Mouse (Mus musculus): ENCODE measurements around the gene Glb1. TPM values are rescaled to one million over a fixed set of nuclear protein-coding genes. Genes with fewer than 3 reads are reported as not detected.

Glb1 gene
- polyA plus RNA-seq, 2 experiments, result 36.6 to 40.7 TPM

- Histone ChIP-seq H3K4me2 (replicated peaks; ENCODE audit: low read depth, low read length, severe bottlenecking) (no peak overlapping the region), H3K4me1 (ENCODE audit: control insufficient read depth, insufficient read depth, low read length) (no peaks in the 10 kb centered on the region), H3K9ac (ENCODE audit: low read depth, low read length, severe bottlenecking) (no peak overlapping the region), H3K9me3 (ENCODE audit: control insufficient read depth, low read length) (no peaks in the 10 kb centered on the region), H3K27me3 (ENCODE audit: control insufficient read depth, insufficient read depth, low read length) (no peaks in the 10 kb centered on the region), H3K27ac (replicated peaks; ENCODE audit: low read depth, low read length) (no peak overlapping the region), H3K4me3 (replicated peaks; ENCODE audit: low read length) (no peak overlapping the region), H3K36me3 (ENCODE audit: control insufficient read depth, insufficient read depth, low read length) (no peaks in the 10 kb centered on the region)
- DNase-seq (ENCODE audit: low spot score), result no peak
- no peak for ATAC-seq (ENCODE audit: low FRiP score, low read depth)
- 84% methylated on average over 13 of the region's 13 CpGs for WGBS
- TF ChIP-seq POLR2A (IDR thresholded peaks at IDR 0.05; ENCODE audit: borderline replicate concordance, extremely low read depth, insufficient read depth, insufficient read length), result no peak
Observed at GRCm38 (mm10) chr9:114449120-114449754, 48.4 kb downstream of the Glb1 start.

- Histone ChIP-seq H3K9me3 (ENCODE audit: control insufficient read depth, low read length) (no peaks in the 10 kb centered on the region), H3K27ac (replicated peaks; ENCODE audit: low read depth, low read length) (no peak overlapping the region), H3K27me3 (ENCODE audit: control insufficient read depth, insufficient read depth, low read length) (no peaks in the 10 kb centered on the region), H3K4me1 (ENCODE audit: control insufficient read depth, insufficient read depth, low read length) (no peaks in the 10 kb centered on the region), H3K4me3 (replicated peaks; ENCODE audit: low read length) (no peak overlapping the region), H3K36me3 (ENCODE audit: control insufficient read depth, insufficient read depth, low read length) (peaks cover 11% of the 10 kb centered on the region), H3K4me2 (replicated peaks; ENCODE audit: low read depth, low read length, severe bottlenecking) (no peak overlapping the region), H3K9ac (ENCODE audit: low read depth, low read length, severe bottlenecking) (no peak overlapping the region)
- WGBS, result 93% methylated on average over 7 of the region's 7 CpGs
- no peak for TF ChIP-seq POLR2A (IDR thresholded peaks at IDR 0.05; ENCODE audit: borderline replicate concordance, extremely low read depth, insufficient read depth, insufficient read length)
- DNase-seq (ENCODE audit: low spot score) (no peak), ATAC-seq (ENCODE audit: low FRiP score, low read depth) (no peak)
Observed at GRCm38 (mm10) chr9:114451615-114452014, 50.7 kb downstream of the Glb1 start.

- peaks cover 12% of the 10 kb centered on the region for H3K36me3 ChIP-seq (ENCODE audit: control insufficient read depth, insufficient read depth, low read length)
- no peak for ATAC-seq (ENCODE audit: low FRiP score, low read depth)
- WGBS, result 89% methylated on average over 6 of the region's 6 CpGs
Observed at GRCm38 (mm10) chr9:114452418-114452817, 51.5 kb downstream of the Glb1 start.

GRCm38 (mm10) chr9:114455420-114455819 lies 54.5 kb downstream of the Glb1 start:
- Histone ChIP-seq H3K4me2 (replicated peaks; ENCODE audit: low read depth, low read length, severe bottlenecking) (no peak overlapping the region), H3K9me3 (ENCODE audit: control insufficient read depth, low read length) (no peaks in the 10 kb centered on the region), H3K4me1 (ENCODE audit: control insufficient read depth, insufficient read depth, low read length) (no peaks in the 10 kb centered on the region), H3K27ac (replicated peaks; ENCODE audit: low read depth, low read length) (no peak overlapping the region), H3K27me3 (ENCODE audit: control insufficient read depth, insufficient read depth, low read length) (no peaks in the 10 kb centered on the region), H3K4me3 (replicated peaks; ENCODE audit: low read length) (no peak overlapping the region), H3K9ac (ENCODE audit: low read depth, low read length, severe bottlenecking) (no peak overlapping the region), H3K36me3 (ENCODE audit: control insufficient read depth, insufficient read depth, low read length) (peaks cover 22% of the 10 kb centered on the region)
- WGBS, result 70% methylated on average over 2 of the region's 2 CpGs
- TF ChIP-seq POLR2A (IDR thresholded peaks at IDR 0.05; ENCODE audit: borderline replicate concordance, extremely low read depth, insufficient read depth, insufficient read length), result no peak
- no peak for ATAC-seq (ENCODE audit: low FRiP score, low read depth)
- no peak for DNase-seq (ENCODE audit: low spot score)

More at GRCm38 (mm10) chr9:114452418-114452817, 51.5 kb downstream of the Glb1 start:
- no peak for TF ChIP-seq POLR2A (IDR thresholded peaks at IDR 0.05; ENCODE audit: borderline replicate concordance, extremely low read depth, insufficient read depth, insufficient read length)
- DNase-seq (ENCODE audit: low spot score), result no peak
- no peaks in the 10 kb centered on the region for H3K27me3 ChIP-seq (ENCODE audit: control insufficient read depth, insufficient read depth, low read length)
- H3K27ac ChIP-seq (replicated peaks; ENCODE audit: low read depth, low read length), result no peak overlapping the region
- H3K4me1 ChIP-seq (ENCODE audit: control insufficient read depth, insufficient read depth, low read length), result no peaks in the 10 kb centered on the region
- H3K9me3 ChIP-seq (ENCODE audit: control insufficient read depth, low read length), result no peaks in the 10 kb centered on the region
- no peak overlapping the region for H3K4me2 ChIP-seq (replicated peaks; ENCODE audit: low read depth, low read length, severe bottlenecking)
- H3K9ac ChIP-seq (ENCODE audit: low read depth, low read length, severe bottlenecking), result no peak overlapping the region
- H3K4me3 ChIP-seq (replicated peaks; ENCODE audit: low read length), result no peak overlapping the region

- no peak overlapping the region for H3K4me2 ChIP-seq (replicated peaks; ENCODE audit: low read depth, low read length, severe bottlenecking)
- ATAC-seq (ENCODE audit: low FRiP score, low read depth) (no peak), DNase-seq (ENCODE audit: low spot score) (no peak)
- no peaks in the 10 kb centered on the region for H3K4me1 ChIP-seq (ENCODE audit: control insufficient read depth, insufficient read depth, low read length)
- 74% methylated on average over 3 of the region's 3 CpGs for WGBS
- H3K27ac ChIP-seq (replicated peaks; ENCODE audit: low read depth, low read length), result no peak overlapping the region
- H3K9me3 ChIP-seq (ENCODE audit: control insufficient read depth, low read length), result no peaks in the 10 kb centered on the region
- no peak for TF ChIP-seq POLR2A (IDR thresholded peaks at IDR 0.05; ENCODE audit: borderline replicate concordance, extremely low read depth, insufficient read depth, insufficient read length)
- no peak overlapping the region for H3K4me3 ChIP-seq (replicated peaks; ENCODE audit: low read length)
- H3K36me3 ChIP-seq (ENCODE audit: control insufficient read depth, insufficient read depth, low read length), result peaks cover 38% of the 10 kb centered on the region
- H3K9ac ChIP-seq (ENCODE audit: low read depth, low read length, severe bottlenecking), result no peak overlapping the region
- H3K27me3 ChIP-seq (ENCODE audit: control insufficient read depth, insufficient read depth, low read length), result no peaks in the 10 kb centered on the region
Observed at GRCm38 (mm10) chr9:114458436-114458835, 57.6 kb downstream of the Glb1 start.
